Mouse (Mus musculus) ES-Bruce4 (cell line): ENCODE results near the gene Cdh12.

Experiments
- CTCF ChIP-seq: IDR thresholded peaks from one replicate; pipeline ENCODE4 v1.8.1; 2011; ENCODE audit warnings: low read depth, low read length
- EP300 ChIP-seq: IDR thresholded peaks from 2 replicates; pipeline ENCODE4 v1.6.1; 2011; ENCODE audit warnings: low read depth, low read length; ENCODE audit not compliant: insufficient read depth
- POLR2A ChIP-seq: IDR thresholded peaks from one replicate; pipeline ENCODE4 v1.8.1; 2011; ENCODE audit warnings: low read length; ENCODE audit not compliant: insufficient read depth

GRCm38 (mm10) chr15:20798541-20798940 lies 349.5 kb downstream of the Cdh12 start:
- TF ChIP-seq POLR2A = no peak
- no peak for TF ChIP-seq EP300
- no peak for TF ChIP-seq CTCF
